Comparison of ENCODE assay signal across 8 mouse cellular contexts in genomic region chr10:36506727-36507555, GRCm38 (mm10). TPM values are rescaled to one million over a fixed set of nuclear protein-coding genes. Genes with fewer than 3 reads are reported as not detected.
A peak's percentile ranks its signal among the peaks of the same experiment; 100 is the strongest.
DNase-seq lines count a peak whose midpoint lies in the region; ATAC-seq lines count a peak whose summit lies in the region.

Gene Hs3st5 (plus strand): TSS chr10:36506814.

- H3K27ac ChIP-seq in embryonic facial prominence, embryonic 12.5 days, result peak within 1 kb of the TSS; percentile 12; the same call in 1 of the 2 replicates
- H3K27ac ChIP-seq in heart, embryonic 14.5 days (replicated peaks in 1 of 2; ENCODE audit: control insufficient read depth in 1 of 2, insufficient read depth in 1 of 2, low read depth in 2 of 2, low read length in 2 of 2), result no peak within 1 kb of the TSS
- H3K27ac ChIP-seq in lung, embryonic 16.5 days (ENCODE audit: low read length), result no peak within 1 kb of the TSS

- peak within 1 kb of the TSS; percentile 97 for H3K4me2 ChIP-seq in embryonic facial prominence, embryonic 12.5 days (replicated peaks)
- H3K4me2 ChIP-seq in heart, embryonic 14.5 days (ENCODE audit: low read length), result peak within 1 kb of the TSS; percentile 100
- H3K4me2 ChIP-seq in lung, embryonic 16.5 days (ENCODE audit: low read depth, low read length), result peak within 1 kb of the TSS; percentile 99

- H3K4me1 ChIP-seq in embryonic facial prominence, embryonic 12.5 days, result peaks cover 4% of the 10 kb centered on the region; the same call in 1 of the 2 replicates
- H3K4me1 ChIP-seq in heart, embryonic 14.5 days (ENCODE audit: control insufficient read depth in 2 of 2, insufficient read depth in 2 of 2, low read length in 2 of 2), result peaks cover 4 to 6% of the 10 kb centered on the region in 2 experiments; a peak in 2 of 4 replicates
- peaks cover 12% of the 10 kb centered on the region for H3K4me1 ChIP-seq in lung, embryonic 16.5 days (replicated peaks; ENCODE audit: control insufficient read depth, insufficient read depth, low read length)

- peak within 1 kb of the TSS; percentile 70 for H3K4me3 ChIP-seq in embryonic facial prominence, embryonic 12.5 days
- H3K4me3 ChIP-seq in heart, embryonic 14.5 days (ENCODE audit: control insufficient read depth in 1 of 2, insufficient read depth in 1 of 2, low read depth in 1 of 2, low read length in 2 of 2), result peak within 1 kb of the TSS; percentile 66 to 67
- H3K4me3 ChIP-seq in lung, embryonic 16.5 days (ENCODE audit: low read length), result peak within 1 kb of the TSS; percentile 63

- H3K27me3 ChIP-seq in embryonic facial prominence, embryonic 12.5 days, result peaks cover 27% of the 10 kb centered on the region
- peaks cover 42% of the 10 kb centered on the region for H3K27me3 ChIP-seq in heart, embryonic 14.5 days (ENCODE audit: control insufficient read depth, insufficient read depth, low read length)
- peaks cover 30% of the 10 kb centered on the region for H3K27me3 ChIP-seq in lung, embryonic 16.5 days (ENCODE audit: control insufficient read depth, insufficient read depth, low read depth, low read length)

- WGBS in embryonic facial prominence, embryonic 12.5 days, result under 1% methylated on average over 66 of the region's 71 CpGs
- 1% methylated on average over 71 of the region's 71 CpGs for WGBS in heart, embryonic 14.5 days
- WGBS in lung, embryonic 16.5 days, result under 1% methylated on average over 68 of the region's 71 CpGs

- H3K36me3 ChIP-seq in embryonic facial prominence, embryonic 12.5 days, result no peaks in the 10 kb centered on the region
- no peaks in the 10 kb centered on the region for H3K36me3 ChIP-seq in heart, embryonic 14.5 days (ENCODE audit: control insufficient read depth, insufficient read depth, low read length)
- H3K36me3 ChIP-seq in lung, embryonic 16.5 days (ENCODE audit: control insufficient read depth, insufficient read depth, low read length), result no peaks in the 10 kb centered on the region

- ATAC-seq in embryonic facial prominence, embryonic 12.5 days (ENCODE audit: insufficient number of reproducible peaks, insufficient read depth, low FRiP score, low TSS enrichment), result peak; percentile 91
- peak; percentile 54 for ATAC-seq in heart, embryonic 14.5 days (ENCODE audit: insufficient number of reproducible peaks, insufficient read depth, low FRiP score, low read depth)
- peak; percentile 91 for ATAC-seq in lung, embryonic 16.5 days (ENCODE audit: low read depth)

- H3K9ac ChIP-seq in embryonic facial prominence, embryonic 12.5 days, result peak within 1 kb of the TSS; percentile 39
- peak within 1 kb of the TSS; percentile 63 for H3K9ac ChIP-seq in heart, embryonic 14.5 days (ENCODE audit: low read length)
- peak within 1 kb of the TSS; percentile 52 for H3K9ac ChIP-seq in lung, embryonic 16.5 days (ENCODE audit: low read length)

- peak; percentile 11 for DNase-seq in urinary bladder, postnatal 25 days (ENCODE audit: low spot score)
- DNase-seq in urinary bladder, adult 2 months (ENCODE audit: low spot score), result no peak
- peak; percentile 11 for DNase-seq in layer of hippocampus, adult 9-10 months (ENCODE audit: low spot score)
- DNase-seq in ovary, postnatal 36 days (ENCODE audit: low spot score), result peak; percentile 46
- no peak for DNase-seq in thymus, postnatal 0 days (ENCODE audit: low spot score)

- no peaks in the 10 kb centered on the region for H3K9me3 ChIP-seq in embryonic facial prominence, embryonic 12.5 days
- no peaks in the 10 kb centered on the region for H3K9me3 ChIP-seq in heart, embryonic 14.5 days (ENCODE audit: control insufficient read depth, low read length)
- H3K9me3 ChIP-seq in lung, embryonic 16.5 days (ENCODE audit: control insufficient read depth, low read length), result no peaks in the 10 kb centered on the region

RNA-seq across cellular contexts. Expression of gene Hs3st5, which starts in this region (rescaled TPM):
- polyA plus RNA-seq in urinary bladder, adult 2 months (2012; rRNA removed), result 0.08 and 0.13 TPM in 2 replicates
- 6.0 and 7.2 TPM in 2 replicates for polyA plus RNA-seq in embryonic facial prominence, embryonic 12.5 days (2016; fragmentation: Nextera tagmentation; extraction: Ambion mirVana)
- 0.19 and 0.42 TPM in 2 replicates for polyA plus RNA-seq in heart, embryonic 14.5 days (2014; fragmentation: Nextera tagmentation; extraction: Ambion mirVana)
- polyA plus RNA-seq in lung, embryonic 16.5 days (2015; fragmentation: Nextera tagmentation; extraction: Ambion mirVana), result 0.20 and 0.25 TPM in 2 replicates
- polyA plus RNA-seq in thymus, postnatal 0 days (2015; fragmentation: Nextera tagmentation; extraction: Ambion mirVana), result 0.22 TPM in 2 replicates

Comparison
In these comparisons a context has a peak if more than half of its experiments do, and no peak if none do; other contexts are left out.
1. DNase-seq: peak in urinary bladder, postnatal 25 days (single experiment), layer of hippocampus, adult 9-10 months (single experiment) and ovary, postnatal 36 days (single experiment); none in urinary bladder, adult 2 months (single experiment) and thymus, postnatal 0 days (single experiment).
2. Peak in ATAC-seq, H3K4me3 ChIP-seq, H3K9ac ChIP-seq and H3K4me2 ChIP-seq in heart, embryonic 14.5 days; RNA of the gene not detected or under 1 TPM.
3. Peak in ATAC-seq, H3K4me3 ChIP-seq, H3K9ac ChIP-seq and H3K4me2 ChIP-seq in lung, embryonic 16.5 days; RNA of the gene not detected or under 1 TPM.
4. Peak in every context shown above with its lines, with median percentiles within 50 percentile points of each other: ATAC-seq, H3K4me2 ChIP-seq, H3K4me3 ChIP-seq and H3K9ac ChIP-seq.